Mouse (Mus musculus) hindbrain, postnatal 0 days (tissue): ENCODE results near the gene Nav2. TPM values are rescaled to one million over a fixed set of nuclear protein-coding genes. Genes with fewer than 3 reads are reported as not detected.

Source experiments
- ATAC-seq: fragments of 200-750 bp; cut with Nextera tagmentation; 2 replicates; pipeline ENCODE4 v1.8.0; 2017; ENCODE audit warnings: mild to moderate bottlenecking, moderate TSS enrichment, moderate library complexity
- DNase-seq: peaks from one replicate; pipeline ENCODE4 v3.0.0-alpha.2; 2015; ENCODE audit warnings: low spot score
- H3K27ac ChIP-seq: fragments of 300-500 bp; sonication (generic); 2 replicates; pipeline ENCODE4 v1.5.1; 2014; ENCODE audit warnings: mild to moderate bottlenecking
- H3K27me3 ChIP-seq: fragments of 300-500 bp; sonication (generic); 2 replicates; pipeline ENCODE4 v1.6.1; 2014; ENCODE audit warnings: low read length, mixed read lengths; ENCODE audit not compliant: insufficient read depth
- H3K36me3 ChIP-seq: fragments of 300-500 bp; sonication (generic); 2 replicates; pipeline ENCODE4 v1.6.1; 2014; ENCODE audit warnings: low read length, mixed read lengths; ENCODE audit not compliant: insufficient read depth
- H3K4me1 ChIP-seq: fragments of 300-500 bp; sonication (generic); 2 replicates; pipeline ENCODE4 v1.6.1; 2014; ENCODE audit warnings: antibody characterized with exemption, low read length, mixed read lengths; ENCODE audit not compliant: insufficient read depth
- H3K4me2 ChIP-seq: fragments of 300-500 bp; sonication (generic); 2 replicates; pipeline ENCODE4 v1.6.1; 2014; ENCODE audit warnings: low read depth, mild to moderate bottlenecking, low read length, moderate library complexity, mixed read lengths
- H3K4me3 ChIP-seq: fragments of 300-500 bp; sonication (generic); 2 replicates; pipeline ENCODE4 v1.5.1; 2014; ENCODE audit warnings: low read length
- H3K9ac ChIP-seq: fragments of 300-500 bp; sonication (generic); replicated peaks from 2 replicates; pipeline ENCODE4 v1.6.1; 2014; ENCODE audit warnings: mild to moderate bottlenecking, low read length, moderate library complexity, mixed read lengths
- H3K9me3 ChIP-seq: fragments of 300-500 bp; sonication (generic); 2 replicates; pipeline ENCODE4 v1.6.1; 2016; ENCODE audit warnings: low read length, mixed read lengths
- CTCF ChIP-seq: IDR thresholded peaks from 2 replicates; pipeline ENCODE4 v1.5.1; 2016; ENCODE audit warnings: antibody characterized with exemption, control low read depth, low read depth
- WGBS: fragments of 180-500 bp; shearing (Covaris S2); extraction: QIAGEN DNeasy Blood & Tissue Kit; methylation state at CpG from one replicate; pipeline ENCODE4 v1.1.7; 2014; 5-methylcytosine and 5-hydroxymethylcytosine counted together
- polyA plus RNA-seq: library from polyadenylated mRNA; unstranded; fragments of >200 nt; fragmentation: Nextera tagmentation; extraction: Ambion mirVana; gene quantifications from 2 replicates; pipeline ENCODE4 v1.2.1, GENCODE M21; 2015
- total RNA-seq: library from RNA; depleted of rRNA; stranded (reverse); fragments of >200 nt; gene quantifications from 2 replicates; pipeline ENCODE4 v1.2.3, GENCODE M21; 2014

The Nav2 gene
- total and polyA plus RNA-seq, 2 experiments from 2014 or later, result 20.1 to 64.7 TPM

DNA sequence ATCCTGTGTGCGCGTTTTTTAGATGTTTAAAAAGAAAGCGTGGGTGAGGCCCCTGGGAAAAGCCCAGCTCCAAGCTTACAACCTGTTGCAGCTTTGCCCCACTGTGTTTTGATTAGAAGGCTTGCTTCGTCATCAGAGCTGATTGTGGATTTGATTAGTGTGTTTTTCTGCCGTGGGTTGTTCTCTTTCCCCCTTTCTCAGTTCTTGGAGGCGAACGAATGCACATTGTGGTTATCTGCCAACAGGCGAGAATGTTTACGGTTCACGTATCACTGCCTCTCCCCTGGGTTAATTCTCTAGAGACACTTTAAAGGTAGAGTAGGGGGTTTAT is 342.8 kb downstream of the Nav2 start:
- 56% methylated on average over 10 of the region's 10 CpGs for WGBS
- ATAC-seq, result no peak
- H3K4me1 ChIP-seq, result peaks cover 27% of the 10 kb centered on the region

DNA sequence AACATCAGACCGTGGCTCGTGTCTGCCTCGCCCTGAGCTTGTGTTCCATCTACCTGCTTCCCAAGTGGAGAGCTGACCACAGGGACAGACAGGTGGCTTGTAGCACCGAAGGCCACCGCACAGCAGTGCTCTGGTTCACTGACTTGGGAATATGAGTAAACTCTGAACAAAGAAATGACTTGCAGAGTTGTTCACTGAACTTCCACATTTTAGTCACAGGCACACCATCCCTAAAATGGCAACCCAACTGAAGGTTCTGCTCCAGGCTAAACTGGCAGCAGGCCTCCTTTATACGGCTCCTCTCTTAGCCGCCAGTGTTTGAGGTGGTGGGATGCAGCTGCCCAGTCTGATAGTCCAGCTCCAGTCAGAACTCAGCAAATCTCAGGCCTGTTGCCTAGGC is 343.9 kb downstream of the Nav2 start:
- Histone ChIP-seq H3K27ac (no peak overlapping the region), H3K9ac (no peak overlapping the region), H3K4me2 (no peak overlapping the region), H3K4me1 (peaks cover 29% of the 10 kb centered on the region), H3K36me3 (no peaks in the 10 kb centered on the region), H3K27me3 (no peaks in the 10 kb centered on the region), H3K4me3 (no peak overlapping the region), H3K9me3 (no peaks in the 10 kb centered on the region)
- WGBS, result 82% methylated on average over 7 of the region's 7 CpGs
- no peak for ATAC-seq
- no peak for TF ChIP-seq CTCF
- DNase-seq, result no peak

More for the DNA sequence above, 342.8 kb downstream of the Nav2 start:
- H3K27ac ChIP-seq, result no peak overlapping the region
- no peaks in the 10 kb centered on the region for H3K27me3 ChIP-seq
- DNase-seq, result no peak
- no peak for TF ChIP-seq CTCF
- H3K9ac ChIP-seq, result no peak overlapping the region
- no peak overlapping the region for H3K4me2 ChIP-seq
- H3K4me3 ChIP-seq, result no peak overlapping the region
- no peaks in the 10 kb centered on the region for H3K36me3 ChIP-seq
- H3K9me3 ChIP-seq, result no peaks in the 10 kb centered on the region

DNA sequence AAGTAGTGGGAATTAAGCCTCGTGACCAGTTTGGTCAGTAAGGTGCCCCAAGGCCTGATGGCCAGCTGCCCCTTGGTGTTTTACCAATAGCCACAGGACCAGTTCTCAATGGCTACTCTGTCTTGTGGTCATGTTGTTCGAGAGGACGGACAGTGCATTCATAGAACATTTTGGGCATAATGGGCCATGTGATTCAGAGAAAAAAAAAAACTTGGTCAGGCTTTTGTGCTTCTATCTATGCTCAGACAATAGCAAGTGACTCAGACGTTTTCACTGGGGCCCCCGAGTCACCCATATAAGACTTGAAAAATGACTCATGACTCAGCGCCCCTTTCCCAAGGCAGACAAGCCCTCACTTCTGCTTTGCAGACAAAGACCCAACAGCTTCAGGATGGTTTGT is 344.4 kb downstream of the Nav2 start:
- no peak for DNase-seq
- no peak overlapping the region for H3K4me2 ChIP-seq
- H3K27me3 ChIP-seq, result no peaks in the 10 kb centered on the region
- no peak overlapping the region for H3K27ac ChIP-seq
- TF ChIP-seq CTCF, result no peak
- 49% methylated on average over 6 of the region's 6 CpGs for WGBS
- H3K4me1 ChIP-seq, result peaks cover 29% of the 10 kb centered on the region; the same call in 1 of the 2 replicates
- H3K36me3 ChIP-seq, result no peaks in the 10 kb centered on the region
- H3K4me3 ChIP-seq, result no peak overlapping the region
- no peaks in the 10 kb centered on the region for H3K9me3 ChIP-seq
- no peak overlapping the region for H3K9ac ChIP-seq
- ATAC-seq, result no peak

DNA sequence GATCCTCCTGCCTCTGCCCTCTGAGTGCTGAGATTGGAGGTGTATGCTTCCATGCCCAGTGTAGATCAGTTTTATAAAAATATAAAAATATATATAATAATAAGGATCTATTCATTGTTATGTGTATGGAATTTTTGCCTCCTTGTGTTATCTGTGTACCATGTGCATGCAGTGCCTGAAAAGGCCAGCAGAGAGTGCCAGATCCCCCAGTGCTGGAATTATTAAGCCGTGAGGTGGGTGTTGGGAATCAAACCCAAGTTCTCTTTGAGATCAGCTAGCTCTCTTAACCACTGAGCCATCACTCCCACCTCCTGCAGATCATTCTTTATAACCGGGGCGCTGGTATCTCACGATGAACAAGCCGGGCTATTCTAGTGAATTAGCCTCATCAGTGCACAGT is 346.5 kb downstream of the Nav2 start:
- no peak for ATAC-seq
- no peak overlapping the region for H3K4me2 ChIP-seq
- 94% methylated on average over 5 of the region's 5 CpGs for WGBS
- no peak overlapping the region for H3K4me3 ChIP-seq
- no peaks in the 10 kb centered on the region for H3K9me3 ChIP-seq
- H3K4me1 ChIP-seq, result 0 out of 2 replicates have a peak, but pooled peaks cover 12% of the 10 kb centered on the region
- no peak overlapping the region for H3K9ac ChIP-seq
- H3K36me3 ChIP-seq, result no peaks in the 10 kb centered on the region
- DNase-seq, result no peak
- H3K27ac ChIP-seq, result no peak overlapping the region
- peak; percentile 55 for TF ChIP-seq CTCF
- H3K27me3 ChIP-seq, result no peaks in the 10 kb centered on the region

DNA sequence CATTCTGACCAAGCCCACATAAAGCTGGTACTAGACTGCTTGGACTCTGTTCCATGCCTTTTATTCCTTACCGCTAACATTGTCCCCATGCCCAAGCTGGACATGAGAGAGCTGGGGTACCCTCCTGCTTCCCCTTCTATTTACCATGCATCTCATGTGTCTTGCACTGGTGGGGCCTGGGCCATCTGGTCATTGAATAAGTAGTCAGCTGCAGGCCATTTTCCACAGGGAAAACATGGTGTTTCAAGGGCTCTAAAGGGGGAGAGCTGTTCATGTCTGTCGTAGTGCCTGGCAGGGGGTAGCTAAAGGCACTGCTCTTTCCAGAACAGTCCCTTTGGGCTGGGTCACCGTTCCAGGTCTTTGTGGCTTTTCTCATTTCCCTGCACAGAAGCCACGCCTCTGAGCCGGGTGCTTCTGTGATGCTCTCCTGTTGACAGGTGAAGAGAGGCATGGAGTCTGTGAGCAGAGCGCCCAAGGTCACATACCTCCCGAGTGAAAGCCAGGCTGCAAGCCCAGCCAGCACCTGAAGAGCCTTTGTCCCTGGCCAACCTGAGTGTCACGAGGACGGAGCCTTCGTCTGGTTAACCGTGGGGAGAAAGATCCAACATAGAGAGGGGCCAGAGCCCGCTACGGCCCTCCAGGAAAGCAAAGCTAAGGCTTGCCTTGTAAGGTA is 348.9 kb downstream of the Nav2 start:
- H3K9me3 ChIP-seq, result no peaks in the 10 kb centered on the region
- 0 out of 2 replicates have a peak, but pooled peaks have one; percentile 7 for ATAC-seq
- no peak for TF ChIP-seq CTCF
- no peaks in the 10 kb centered on the region for H3K36me3 ChIP-seq
- H3K4me3 ChIP-seq, result no peak overlapping the region
- H3K9ac ChIP-seq, result no peak overlapping the region
- 62% methylated on average over 13 of the region's 13 CpGs for WGBS
- no peaks in the 10 kb centered on the region for H3K27me3 ChIP-seq
- H3K4me2 ChIP-seq, result no peak overlapping the region
- DNase-seq, result no peak
- peaks cover 14% of the 10 kb centered on the region for H3K4me1 ChIP-seq
- H3K27ac ChIP-seq, result no peak overlapping the region

DNA sequence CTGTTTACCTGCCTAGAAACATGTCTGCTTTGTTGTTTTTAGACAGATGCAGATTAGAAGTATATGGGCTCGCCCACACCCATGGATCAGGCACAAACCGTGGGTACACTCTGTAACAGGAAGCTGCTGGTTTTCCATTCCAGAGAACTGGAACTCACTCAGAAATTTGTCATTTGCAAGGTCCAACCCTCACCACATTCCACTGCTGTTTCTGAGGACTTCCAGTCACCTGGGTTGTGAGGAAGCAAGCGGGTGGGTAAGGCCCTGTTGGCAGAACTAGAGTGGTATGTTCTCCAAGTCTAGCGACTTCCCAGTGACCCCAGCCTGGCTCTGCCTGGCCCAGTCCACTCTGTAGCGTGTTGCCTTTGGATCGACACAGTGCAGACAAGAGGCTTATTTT is 349.6 kb downstream of the Nav2 start:
- Histone ChIP-seq H3K4me3 (no peak overlapping the region), H3K4me1 (peaks cover 16% of the 10 kb centered on the region), H3K9ac (no peak overlapping the region), H3K9me3 (no peaks in the 10 kb centered on the region), H3K27ac (no peak overlapping the region), H3K4me2 (no peak overlapping the region), H3K36me3 (no peaks in the 10 kb centered on the region), H3K27me3 (no peaks in the 10 kb centered on the region)
- ATAC-seq (no peak), DNase-seq (no peak)
- no peak for TF ChIP-seq CTCF
- WGBS, result 81% methylated on average over 6 of the region's 6 CpGs

DNA sequence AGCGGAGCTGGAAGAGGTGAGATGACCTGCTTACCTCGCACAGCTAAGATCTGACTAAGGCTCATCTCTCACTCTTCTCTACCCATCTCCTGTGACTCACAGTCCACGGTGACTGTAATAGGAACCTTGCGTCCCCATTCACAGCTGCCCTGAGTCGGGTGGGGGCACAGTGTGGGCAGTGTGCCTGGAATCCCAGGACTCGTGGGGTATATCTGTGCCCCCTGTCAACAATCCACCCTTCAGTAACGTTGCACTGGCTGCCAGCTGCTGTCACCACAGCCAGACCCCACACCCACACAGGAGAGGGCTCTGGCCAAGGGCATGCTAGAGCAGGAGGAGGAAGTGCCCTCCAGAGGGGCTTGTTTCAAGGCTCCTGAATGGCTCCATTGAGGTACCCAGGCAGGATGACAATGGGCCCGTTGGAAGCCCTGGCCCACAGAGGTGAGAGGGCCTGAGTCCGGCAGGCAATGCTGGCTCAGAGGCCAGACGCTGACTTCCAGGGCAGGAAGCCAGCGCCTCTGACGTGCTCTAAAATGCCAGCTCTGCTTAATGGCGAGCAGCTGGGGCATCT is 353.5 kb downstream of the Nav2 start:
- H3K4me3 ChIP-seq, result no peak overlapping the region
- no peaks in the 10 kb centered on the region for H3K27me3 ChIP-seq
- no peaks in the 10 kb centered on the region for H3K9me3 ChIP-seq
- no peak for TF ChIP-seq CTCF
- no peak overlapping the region for H3K4me2 ChIP-seq
- ATAC-seq, result peak; percentile 82
- 43% methylated on average over 13 of the region's 13 CpGs for WGBS
- no peak overlapping the region for H3K9ac ChIP-seq
- H3K4me1 ChIP-seq, result peaks cover 22% of the 10 kb centered on the region
- H3K27ac ChIP-seq, result no peak overlapping the region; the same call in 1 of the 2 replicates
- peak; percentile 84 for DNase-seq
- H3K36me3 ChIP-seq, result no peaks in the 10 kb centered on the region
